Mouse (Mus musculus): ENCODE measurements at regions not wholly inside any gene's neighbourhood (a gene's known extent, or its start where the extent isn't known, plus 50 kb on each side); places are given as distances from the start of the nearest gene placed in this dataset.
A peak's percentile ranks its signal among the peaks of the same experiment; 100 is the strongest.
"Not testable (repeated sequence)": the region's sequence is repeated elsewhere in the genome, so short reads cannot be mapped to it uniquely, and the experiment has no call there.

DNA sequence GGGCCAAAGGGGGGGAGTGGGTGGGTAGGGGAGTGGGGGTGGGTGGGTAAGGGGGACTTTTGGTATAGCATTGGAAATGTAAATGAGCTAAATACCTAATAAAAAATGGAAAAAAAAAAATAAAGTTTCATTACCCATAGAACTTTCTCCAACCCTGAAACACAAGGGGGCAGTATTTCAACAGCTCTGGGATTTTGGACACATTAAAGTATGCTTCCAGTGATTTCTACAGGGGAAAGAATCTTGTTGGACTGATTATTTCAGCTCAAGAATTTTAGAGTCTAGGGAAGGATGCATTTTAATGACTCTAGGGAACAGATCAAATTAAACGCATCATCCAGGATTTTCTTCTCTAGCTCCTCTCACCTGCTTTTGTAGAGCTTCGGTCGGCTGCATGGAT lies 345.9 kb downstream of the Nrcam start:
- DNase-seq (ENCODE audit: low spot score in 2 of 2): not testable (repeated sequence)

DNA sequence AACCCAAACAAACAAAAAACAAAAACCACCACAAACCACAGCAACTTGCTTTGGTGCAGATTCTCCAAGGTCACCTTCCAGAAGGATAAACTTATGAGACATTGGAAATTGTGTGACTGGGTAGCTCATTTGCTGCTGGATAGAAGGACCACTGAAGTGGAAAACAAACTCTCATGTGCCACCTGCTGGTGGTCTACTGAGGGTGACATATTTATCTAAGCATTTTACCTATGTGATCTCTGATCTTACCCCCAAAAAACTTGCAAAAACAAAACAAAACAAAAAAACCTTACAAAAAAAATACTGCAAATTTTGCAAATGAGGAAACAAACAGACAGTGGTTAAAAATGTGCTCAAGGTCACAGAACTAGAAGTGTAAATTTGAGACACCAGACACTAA lies 346.3 kb downstream of the Nrcam start:
- DNase-seq (ENCODE audit: low spot score in 2 of 2): peak; percentile 14 to 19
